Mouse (Mus musculus) liver, postnatal 0 days (tissue): ENCODE measurements around the gene Fam107b. TPM values are rescaled to one million over a fixed set of nuclear protein-coding genes. Genes with fewer than 3 reads are reported as not detected.
A peak's percentile ranks its signal among the peaks of the same experiment; 100 is the strongest.

Experiments used
- ATAC-seq: fragments of 200-750 bp; cut with Nextera tagmentation; 2 replicates; pipeline ENCODE4 v1.8.0; 2017; ENCODE audit warnings: mild to moderate bottlenecking, moderate library complexity
- DNase-seq: peaks from one replicate; pipeline ENCODE4 v3.0.0-alpha.2; 2016
- H3K27ac ChIP-seq: fragments of 300-500 bp; sonication (generic); 2 replicates; pipeline ENCODE4 v1.5.1; 2014; ENCODE audit warnings: antibody characterized with exemption, moderate library complexity, mild to moderate bottlenecking, low read depth
- H3K27me3 ChIP-seq: fragments of 300-500 bp; sonication (generic); 2 replicates; pipeline ENCODE4 v1.6.1; 2014; ENCODE audit warnings: low read length, control low read depth, mixed read lengths; ENCODE audit not compliant: insufficient read depth
- H3K36me3 ChIP-seq: fragments of 300-500 bp; sonication (generic); replicated peaks from 2 replicates; pipeline ENCODE4 v1.6.1; 2014; ENCODE audit warnings: mild to moderate bottlenecking, control low read depth, low read length, moderate library complexity, mixed read lengths; ENCODE audit not compliant: insufficient read depth
- H3K4me1 ChIP-seq: fragments of 300-500 bp; sonication (generic); 2 replicates; pipeline ENCODE4 v1.6.1; 2014; ENCODE audit warnings: antibody characterized with exemption, mild to moderate bottlenecking, control low read depth; ENCODE audit not compliant: insufficient read depth
- H3K4me2 ChIP-seq: fragments of 300-500 bp; sonication (generic); 2 replicates; pipeline ENCODE4 v1.6.1; 2014; ENCODE audit warnings: low read depth, mild to moderate bottlenecking, low read length, moderate library complexity, mixed read lengths
- H3K4me3 ChIP-seq: fragments of 300-500 bp; sonication (generic); 2 replicates; pipeline ENCODE4 v1.5.1; 2014; ENCODE audit warnings: low read depth, low read length
- H3K9ac ChIP-seq: fragments of 300-500 bp; sonication (generic); replicated peaks from 2 replicates; pipeline ENCODE4 v1.6.1; 2014; ENCODE audit warnings: mild to moderate bottlenecking, moderate library complexity
- H3K9me3 ChIP-seq: fragments of 300-500 bp; sonication (generic); 2 replicates; pipeline ENCODE4 v1.6.1; 2016; ENCODE audit warnings: mild to moderate bottlenecking, control low read depth, low read length, mixed read lengths
- CTCF ChIP-seq: sonication (generic); IDR thresholded peaks from 2 replicates; pipeline ENCODE4 v1.5.1; 2016; ENCODE audit warnings: antibody characterized with exemption, low read depth
- EP300 ChIP-seq: IDR thresholded peaks from 2 replicates; pipeline ENCODE4 v1.6.1; 2016; ENCODE audit warnings: antibody characterized with exemption, low read depth, mild to moderate bottlenecking
- WGBS: fragments of 180-500 bp; shearing (Covaris S2); extraction: QIAGEN DNeasy Blood & Tissue Kit; methylation state at CpG from one replicate; pipeline ENCODE4 v1.1.7; 2014; ENCODE audit not compliant: insufficient replicate concordance; 5-methylcytosine and 5-hydroxymethylcytosine counted together
- polyA plus RNA-seq: library from polyadenylated mRNA; unstranded; fragments of >200 nt; fragmentation: Nextera tagmentation; extraction: Ambion mirVana; gene quantifications from 2 replicates; pipeline ENCODE4 v1.2.1, GENCODE M21; 2015

Fam107b gene
- polyA plus RNA-seq, 1 experiment from 2014 or later = 23.1 TPM

- 56% methylated on average over 5 of the region's 5 CpGs for WGBS
- H3K9ac ChIP-seq = no peak overlapping the region
Observed at GRCm38 (mm10) chr2:3752893-3753292, 182.6 kb downstream of the Fam107b start.

GRCm38 (mm10) chr2:3753749-3754148 lies 183.5 kb downstream of the Fam107b start:
- 0% methylated on average over 2 of the region's 2 CpGs for WGBS
- H3K27ac ChIP-seq = no peak overlapping the region
- DNase-seq = no peak

More at GRCm38 (mm10) chr2:3752893-3753292, 182.6 kb downstream of the Fam107b start:
- DNase-seq (no peak), ATAC-seq (no peak)
- Histone ChIP-seq H3K36me3 (0 out of 2 replicates have a peak, but pooled peaks cover 3% of the 10 kb centered on the region), H3K4me1 (peaks cover 24% of the 10 kb centered on the region), H3K27me3 (no peaks in the 10 kb centered on the region), H3K27ac (0 out of 2 replicates have a peak overlapping the region, but pooled peaks have one; percentile 18), H3K9me3 (no peaks in the 10 kb centered on the region), H3K4me2 (peak overlapping the region; percentile 38; the same call in 1 of the 2 replicates), H3K4me3 (no peak overlapping the region)
- no peak for TF ChIP-seq EP300
- no peak for TF ChIP-seq CTCF

DNA sequence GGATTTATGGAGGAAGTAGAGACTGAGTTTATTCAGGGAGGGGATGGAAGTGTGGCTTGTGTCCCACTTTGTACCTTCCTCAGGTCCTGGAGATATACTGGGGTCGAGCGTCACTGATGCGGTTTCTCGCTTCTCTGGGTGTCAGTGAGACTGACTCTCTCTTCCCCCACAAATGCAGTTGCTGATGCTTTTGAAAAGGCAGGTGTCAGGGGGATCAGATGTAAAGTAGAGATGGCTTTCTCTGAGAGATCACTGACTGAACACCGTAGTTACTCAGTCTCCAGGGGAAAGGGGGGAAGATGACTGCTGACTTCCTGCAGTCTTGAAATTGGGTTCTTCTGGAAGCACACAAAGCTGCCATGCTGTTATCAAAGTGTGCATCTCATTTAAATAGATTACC lies 185.6 kb downstream of the Fam107b start:
- Histone ChIP-seq H3K9ac (no peak overlapping the region), H3K4me1 (peaks cover 27% of the 10 kb centered on the region), H3K9me3 (no peaks in the 10 kb centered on the region), H3K27ac (no peak overlapping the region), H3K4me2 (no peak overlapping the region), H3K36me3 (no peaks in the 10 kb centered on the region), H3K4me3 (no peak overlapping the region), H3K27me3 (no peaks in the 10 kb centered on the region)
- DNase-seq = no peak
- no peak for TF ChIP-seq EP300
- no peak for TF ChIP-seq CTCF
- WGBS = 70% methylated on average over 5 of the region's 5 CpGs
- no peak for ATAC-seq

More at GRCm38 (mm10) chr2:3753749-3754148, 183.5 kb downstream of the Fam107b start:
- Histone ChIP-seq H3K4me1 (peaks cover 24% of the 10 kb centered on the region), H3K9me3 (no peaks in the 10 kb centered on the region), H3K4me3 (no peak overlapping the region), H3K9ac (no peak overlapping the region), H3K36me3 (0 out of 2 replicates have a peak, but pooled peaks cover 3% of the 10 kb centered on the region), H3K27me3 (no peaks in the 10 kb centered on the region), H3K4me2 (no peak overlapping the region)
- no peak for ATAC-seq
- TF ChIP-seq CTCF = no peak
- no peak for TF ChIP-seq EP300

DNA sequence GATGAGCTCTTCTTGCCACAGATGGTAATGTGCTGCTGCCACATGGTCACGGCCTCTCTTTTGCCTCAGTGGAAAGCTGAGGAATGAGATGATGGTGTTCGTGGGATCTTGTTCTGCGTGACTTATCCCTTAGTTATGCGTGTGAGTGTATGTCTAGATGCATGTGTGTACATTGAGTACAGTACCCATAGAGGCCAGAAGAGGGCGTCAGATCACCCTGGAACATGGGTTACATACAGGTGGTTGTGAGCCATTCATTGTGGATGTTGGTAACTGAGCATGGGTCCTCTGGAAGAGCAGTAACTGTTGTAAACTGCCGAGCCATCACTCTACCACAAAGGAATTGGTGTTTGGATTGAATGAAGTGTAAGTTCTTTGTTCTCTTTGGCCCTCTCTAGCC lies 188.1 kb downstream of the Fam107b start:
- TF ChIP-seq EP300 = no peak
- peak; percentile 41 for TF ChIP-seq CTCF
- Histone ChIP-seq H3K4me1 (peaks cover 28% of the 10 kb centered on the region), H3K27ac (no peak overlapping the region), H3K9ac (no peak overlapping the region), H3K9me3 (no peaks in the 10 kb centered on the region), H3K4me2 (no peak overlapping the region), H3K27me3 (no peaks in the 10 kb centered on the region), H3K4me3 (no peak overlapping the region), H3K36me3 (no peaks in the 10 kb centered on the region)
- WGBS = 82% methylated on average over 6 of the region's 6 CpGs
- DNase-seq = no peak
- ATAC-seq = no peak

- Histone ChIP-seq H3K9me3 (no peaks in the 10 kb centered on the region), H3K4me2 (no peak overlapping the region), H3K9ac (no peak overlapping the region), H3K27ac (no peak overlapping the region), H3K4me3 (no peak overlapping the region), H3K36me3 (no peaks in the 10 kb centered on the region), H3K4me1 (peaks cover 22% of the 10 kb centered on the region), H3K27me3 (no peaks in the 10 kb centered on the region)
- DNase-seq = no peak
- WGBS = 64% methylated on average over 6 of the region's 6 CpGs
- TF ChIP-seq EP300 = no peak
- TF ChIP-seq CTCF = no peak
- no peak for ATAC-seq
Observed at GRCm38 (mm10) chr2:3760234-3760836, 190.0 kb downstream of the Fam107b start.

- H3K27ac ChIP-seq = no peak overlapping the region
- no peaks in the 10 kb centered on the region for H3K9me3 ChIP-seq
- no peaks in the 10 kb centered on the region for H3K27me3 ChIP-seq
- H3K4me1 ChIP-seq = peaks cover 22% of the 10 kb centered on the region
- ATAC-seq (no peak), DNase-seq (no peak)
- no peak overlapping the region for H3K4me3 ChIP-seq
- H3K36me3 ChIP-seq = no peaks in the 10 kb centered on the region
- H3K4me2 ChIP-seq = no peak overlapping the region
- H3K9ac ChIP-seq = no peak overlapping the region
- 60% methylated on average over 6 of the region's 6 CpGs for WGBS
- TF ChIP-seq EP300 = no peak
- no peak for TF ChIP-seq CTCF
Observed at GRCm38 (mm10) chr2:3764136-3764535, 193.8 kb downstream of the Fam107b start.
